Mouse (Mus musculus) CD4-positive helper T cell, adult 2 months (primary cell): ENCODE measurements around the gene Scgb3a1.
A peak's percentile ranks its signal among the peaks of the same experiment; 100 is the strongest.

Experiments
- DNase-seq: peaks from one replicate; pipeline ENCODE4 v3.0.0-alpha.2; 2012; ENCODE audit warnings: low read depth, missing footprints, low spot score

Gene Scgb3a1

GRCm38 (mm10) chr11:49663310-49663709 is at the start of gene Scgb3a1:
Gene Scgb3a1, plus strand, starts transcription at chr11:49663610.
- DNase-seq, result no peak

GRCm38 (mm10) chr11:49615856-49616725 is 47.3 kb upstream of the Scgb3a1 start:
- DNase-seq, result no peak

GRCm38 (mm10) chr11:49618476-49618875 is 44.9 kb upstream of the Scgb3a1 start:
- no peak for DNase-seq

- no peak for DNase-seq
These were observed 41.5 kb upstream of the Scgb3a1 start for GRCm38 (mm10) chr11:49621953-49622352.

GRCm38 (mm10) chr11:49624156-49624555 is 39.3 kb upstream of the Scgb3a1 start:
- DNase-seq, result no peak

GRCm38 (mm10) chr11:49625863-49626262 is 37.5 kb upstream of the Scgb3a1 start:
- no peak for DNase-seq

GRCm38 (mm10) chr11:49626748-49627147 is 36.7 kb upstream of the Scgb3a1 start:
- DNase-seq, result no peak

- DNase-seq, result no peak
These were observed 32.3 kb upstream of the Scgb3a1 start for GRCm38 (mm10) chr11:49631154-49631553.

GRCm38 (mm10) chr11:49632256-49632655 is 31.2 kb upstream of the Scgb3a1 start:
- DNase-seq, result no peak

- DNase-seq, result no peak
These were observed 29.3 kb upstream of the Scgb3a1 start for GRCm38 (mm10) chr11:49634101-49634500.

- no peak for DNase-seq
These were observed 27.7 kb upstream of the Scgb3a1 start for GRCm38 (mm10) chr11:49635671-49636070.

GRCm38 (mm10) chr11:49636449-49636848 is 27.0 kb upstream of the Scgb3a1 start:
- no peak for DNase-seq

- DNase-seq, result no peak
These were observed 17.7 kb upstream of the Scgb3a1 start for GRCm38 (mm10) chr11:49645677-49646076.

GRCm38 (mm10) chr11:49650113-49650993 is 13.1 kb upstream of the Scgb3a1 start:
- peak; percentile 47 for DNase-seq

GRCm38 (mm10) chr11:49650994-49651761 is 12.2 kb upstream of the Scgb3a1 start:
- DNase-seq, result no peak

- DNase-seq, result no peak
These were observed 11.6 kb upstream of the Scgb3a1 start for GRCm38 (mm10) chr11:49651762-49652322.

GRCm38 (mm10) chr11:49652401-49653078 is 10.9 kb upstream of the Scgb3a1 start:
- DNase-seq, result peak; percentile 70

- DNase-seq, result no peak
These were observed 10.4 kb upstream of the Scgb3a1 start for GRCm38 (mm10) chr11:49653079-49653408.

- DNase-seq, result no peak
These were observed 8.8 kb upstream of the Scgb3a1 start for GRCm38 (mm10) chr11:49654651-49655050.

- DNase-seq, result no peak
These were observed 7.9 kb upstream of the Scgb3a1 start for GRCm38 (mm10) chr11:49655501-49655900.

GRCm38 (mm10) chr11:49658065-49658464 is 5.3 kb upstream of the Scgb3a1 start:
- no peak for DNase-seq
